Mouse (Mus musculus) left cerebral cortex, adult 2 months (tissue): ENCODE results near the gene Il1r2. TPM values are rescaled to one million over a fixed set of nuclear protein-coding genes. Genes with fewer than 3 reads are reported as not detected.

Experiments used
- DNase-seq, 2 experiments: peaks; one replicate each; pipeline ENCODE4 v3.0.0; 2021 to 2022; ENCODE audit warnings: low spot score in 2 of 2, mixed read lengths in 1 of 2; ENCODE audit errors: extremely low spot score in 1 of 2
- H3K27ac ChIP-seq: fragments of 200-600 bp; 2 replicates; pipeline ENCODE4 v1.8.1; 2022
- H3K4me3 ChIP-seq: fragments of 200-600 bp; 2 replicates; pipeline ENCODE4 v1.8.1; 2022
- CTCF ChIP-seq: fragments of 200-600 bp; IDR thresholded peaks from 2 replicates; pipeline ENCODE4 v1.8.1; 2022; ENCODE audit warnings: antibody characterized with exemption, mild to moderate bottlenecking, moderate library complexity
- intact Hi-C: fragments of 180-260 bp; cut with DNase I; formaldehyde crosslinking; loops from one replicate; pipeline ENCODE4 v1.15.1; 2025
- total RNA-seq, 2 experiments: library from RNA; stranded (reverse); gene quantifications; 2 replicates each; pipeline ENCODE4 v1.2.3; 2021

Il1r2 gene
- total RNA-seq, 2 experiments from 2014 or later, result not detected

GRCm38 (mm10) chr1:40109736-40110135, 35.9 kb downstream of the Il1r2 start:
- Histone ChIP-seq H3K27ac (no peak overlapping the region), H3K4me3 (no peak overlapping the region)
- TF ChIP-seq CTCF, result no peak
- intact Hi-C loops, result loop anchor here (10.0 kb wide), 1 partner anchor 545 kb away; no protein-coding TSS in a partner anchor
- DNase-seq, result no peak

- Histone ChIP-seq H3K27ac (no peak overlapping the region), H3K4me3 (no peak overlapping the region)
- DNase-seq, result peak; percentile 16 to 20
- peak; percentile 94 for TF ChIP-seq CTCF
- intact Hi-C loops, result loop anchor here (10.0 kb wide), 1 partner anchor 540 kb away; no protein-coding TSS in a partner anchor
Measured at GRCm38 (mm10) chr1:40115271-40115670, 41.4 kb downstream of the Il1r2 start.

- DNase-seq, result peak; percentile 75 to 82
- H3K27ac ChIP-seq, result no peak overlapping the region
- intact Hi-C loops, result loop anchor here (1.0 to 10.0 kb wide), 3 partner anchors 262 to 538 kb away; no protein-coding TSS in a partner anchor
Measured at GRCm38 (mm10) chr1:40116422-40116821, 42.5 kb downstream of the Il1r2 start.

GRCm38 (mm10) chr1:40117565-40117964, 43.7 kb downstream of the Il1r2 start:
- Histone ChIP-seq H3K4me3 (no peak overlapping the region), H3K27ac (no peak overlapping the region)
- no peak for TF ChIP-seq CTCF
- intact Hi-C loops, result loop anchor here (10.0 kb wide), 1 partner anchor 537 kb away; no protein-coding TSS in a partner anchor
- no peak for DNase-seq

More at GRCm38 (mm10) chr1:40116422-40116821, 42.5 kb downstream of the Il1r2 start:
- no peak overlapping the region for H3K4me3 ChIP-seq
- TF ChIP-seq CTCF, result peak; percentile 74

GRCm38 (mm10) chr1:40124237-40124636, 50.4 kb downstream of the Il1r2 start:
- intact Hi-C loops, result no loop called here
- Histone ChIP-seq H3K4me3 (no peak overlapping the region), H3K27ac (no peak overlapping the region)
- no peak for TF ChIP-seq CTCF
- DNase-seq, result no peak

GRCm38 (mm10) chr1:40128481-40128880, 54.6 kb downstream of the Il1r2 start:
- intact Hi-C loops, result no loop called here
- no peak overlapping the region for H3K4me3 ChIP-seq
- DNase-seq, result no peak
- no peak overlapping the region for H3K27ac ChIP-seq
- no peak for TF ChIP-seq CTCF

- no peak overlapping the region for H3K4me3 ChIP-seq
- DNase-seq, result no peak
- no peak overlapping the region for H3K27ac ChIP-seq
- intact Hi-C loops, result no loop called here
- TF ChIP-seq CTCF, result no peak
Measured at GRCm38 (mm10) chr1:40129321-40129720, 55.4 kb downstream of the Il1r2 start.

GRCm38 (mm10) chr1:40131631-40132030, 57.8 kb downstream of the Il1r2 start:
- no peak for DNase-seq
- TF ChIP-seq CTCF, result no peak
- intact Hi-C loops, result loop anchor here (5.0 kb wide), 1 partner anchor 226 kb away; no protein-coding TSS in a partner anchor
- no peak overlapping the region for H3K27ac ChIP-seq
- H3K4me3 ChIP-seq, result no peak overlapping the region

- H3K27ac ChIP-seq, result no peak overlapping the region
- no peak for TF ChIP-seq CTCF
- no peak for DNase-seq
- intact Hi-C loops, result loop anchor here (5.0 kb wide), 1 partner anchor 225 kb away; no protein-coding TSS in a partner anchor
- no peak overlapping the region for H3K4me3 ChIP-seq
Measured at GRCm38 (mm10) chr1:40132721-40133120, 58.8 kb downstream of the Il1r2 start.

- H3K4me3 ChIP-seq, result no peak overlapping the region
- no peak overlapping the region for H3K27ac ChIP-seq
- no peak for DNase-seq
- TF ChIP-seq CTCF, result no peak
- intact Hi-C loops, result loop anchor here (5.0 kb wide), 1 partner anchor 224 kb away; no protein-coding TSS in a partner anchor
Measured at GRCm38 (mm10) chr1:40133567-40133966, 59.7 kb downstream of the Il1r2 start.

GRCm38 (mm10) chr1:40139798-40140532, 66.1 kb downstream of the Il1r2 start:
- no peak for TF ChIP-seq CTCF
- intact Hi-C loops, result loop anchor here (2.0 to 5.0 kb wide), 2 partner anchors 17 to 92 kb away; no protein-coding TSS in a partner anchor
- H3K27ac ChIP-seq, result no peak overlapping the region
- H3K4me3 ChIP-seq, result no peak overlapping the region
- DNase-seq, result peak; percentile 67 to 72

GRCm38 (mm10) chr1:40156096-40156495, 82.2 kb downstream of the Il1r2 start:
- intact Hi-C loops, result loop anchor here (2.0 kb wide), 1 partner anchor 15 kb away; no protein-coding TSS in a partner anchor
- H3K4me3 ChIP-seq, result no peak overlapping the region
- no peak overlapping the region for H3K27ac ChIP-seq
- no peak for DNase-seq
- no peak for TF ChIP-seq CTCF
